Mouse (Mus musculus): ENCODE measurements around the gene Vta1. TPM values are rescaled to one million over a fixed set of nuclear protein-coding genes. Genes with fewer than 3 reads are reported as not detected.

The Vta1 gene
- polyA plus RNA-seq, 1 experiment = 79.9 TPM

- TF ChIP-seq POLR2A (IDR thresholded peaks at IDR 0.05; ENCODE audit: low read depth, low read length) (no peak), CTCF (IDR thresholded peaks at IDR 0.05; ENCODE audit: borderline replicate concordance, insufficient read depth, low read length) (no peak)
- Histone ChIP-seq H3K4me3 (ENCODE audit: insufficient read depth, low read length) (no peak overlapping the region), H3K27ac (ENCODE audit: insufficient read depth, low read length) (no peak overlapping the region), H3K4me1 (ENCODE audit: control insufficient read depth, insufficient read depth, low read length) (no peaks in the 10 kb centered on the region)
Measured at GRCm38 (mm10) chr10:14666147-14666546, 39.2 kb downstream of the Vta1 start.

GRCm38 (mm10) chr10:14660875-14661274 is 44.5 kb downstream of the Vta1 start:
- Histone ChIP-seq H3K4me1 (ENCODE audit: control insufficient read depth, insufficient read depth, low read length) (no peaks in the 10 kb centered on the region), H3K4me3 (ENCODE audit: insufficient read depth, low read length) (no peak overlapping the region), H3K27ac (ENCODE audit: insufficient read depth, low read length) (no peak overlapping the region)
- TF ChIP-seq CTCF (IDR thresholded peaks at IDR 0.05; ENCODE audit: borderline replicate concordance, insufficient read depth, low read length) = no peak
- TF ChIP-seq POLR2A (IDR thresholded peaks at IDR 0.05; ENCODE audit: low read depth, low read length) = no peak

GRCm38 (mm10) chr10:14639635-14640034 is 65.7 kb downstream of the Vta1 start:
- no peak for TF ChIP-seq CTCF (IDR thresholded peaks at IDR 0.05; ENCODE audit: borderline replicate concordance, insufficient read depth, low read length)
- Histone ChIP-seq H3K4me1 (ENCODE audit: control insufficient read depth, insufficient read depth, low read length) (peaks cover 2% of the 10 kb centered on the region), H3K27ac (ENCODE audit: insufficient read depth, low read length) (no peak overlapping the region; the same call in 1 of the 2 replicates), H3K4me3 (ENCODE audit: insufficient read depth, low read length) (no peak overlapping the region)

GRCm38 (mm10) chr10:14639043-14639442 is 66.3 kb downstream of the Vta1 start:
- Histone ChIP-seq H3K4me1 (ENCODE audit: control insufficient read depth, insufficient read depth, low read length) (peaks cover 2% of the 10 kb centered on the region), H3K4me3 (ENCODE audit: insufficient read depth, low read length) (no peak overlapping the region), H3K27ac (ENCODE audit: insufficient read depth, low read length) (peak overlapping the region; percentile 38)
- no peak for TF ChIP-seq POLR2A (IDR thresholded peaks at IDR 0.05; ENCODE audit: low read depth, low read length)
- no peak for TF ChIP-seq CTCF (IDR thresholded peaks at IDR 0.05; ENCODE audit: borderline replicate concordance, insufficient read depth, low read length)

- H3K27ac ChIP-seq (ENCODE audit: insufficient read depth, low read length) = peak overlapping the region; percentile 72
- no peaks in the 10 kb centered on the region; the same call in 1 of the 2 replicates for H3K4me1 ChIP-seq (ENCODE audit: control insufficient read depth, insufficient read depth, low read length)
- TF ChIP-seq POLR2A (IDR thresholded peaks at IDR 0.05; ENCODE audit: low read depth, low read length) (no peak), CTCF (IDR thresholded peaks at IDR 0.05; ENCODE audit: borderline replicate concordance, insufficient read depth, low read length) (no peak)
- H3K4me3 ChIP-seq (ENCODE audit: insufficient read depth, low read length) = no peak overlapping the region
Measured at GRCm38 (mm10) chr10:14625706-14626105, 79.7 kb downstream of the Vta1 start.

GRCm38 (mm10) chr10:14619156-14619555 is 86.2 kb downstream of the Vta1 start:
- H3K4me3 ChIP-seq (ENCODE audit: insufficient read depth, low read length) = no peak overlapping the region
- no peak for TF ChIP-seq POLR2A (IDR thresholded peaks at IDR 0.05; ENCODE audit: low read depth, low read length)
- no peak for TF ChIP-seq CTCF (IDR thresholded peaks at IDR 0.05; ENCODE audit: borderline replicate concordance, insufficient read depth, low read length)
- peak overlapping the region; percentile 72 for H3K27ac ChIP-seq (ENCODE audit: insufficient read depth, low read length)
- H3K4me1 ChIP-seq (ENCODE audit: control insufficient read depth, insufficient read depth, low read length) = peaks cover 6% of the 10 kb centered on the region

DNA sequence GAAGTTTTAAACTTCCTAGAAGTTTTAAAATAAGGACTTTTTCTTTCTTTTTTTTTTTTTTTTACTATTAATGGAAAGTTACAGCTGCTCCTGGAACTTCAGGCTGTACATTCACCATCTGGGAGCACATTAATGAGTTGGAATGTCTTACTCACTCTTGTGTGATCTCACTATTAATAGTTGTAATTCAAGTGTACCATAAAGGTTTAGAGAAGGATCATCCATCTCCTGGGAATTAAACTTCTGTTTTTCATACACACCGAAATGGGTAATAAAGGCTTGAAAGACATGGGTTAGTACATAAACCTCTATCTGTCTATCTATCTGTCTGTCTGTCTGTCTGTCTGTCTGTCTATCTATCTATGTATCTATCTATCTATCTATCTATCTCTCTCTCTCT is 87.1 kb downstream of the Vta1 start:
- TF ChIP-seq CTCF (IDR thresholded peaks at IDR 0.05; ENCODE audit: borderline replicate concordance, insufficient read depth, low read length) (no peak), POLR2A (IDR thresholded peaks at IDR 0.05; ENCODE audit: low read depth, low read length) (no peak)
- no peak overlapping the region for H3K27ac ChIP-seq (ENCODE audit: insufficient read depth, low read length)

DNA sequence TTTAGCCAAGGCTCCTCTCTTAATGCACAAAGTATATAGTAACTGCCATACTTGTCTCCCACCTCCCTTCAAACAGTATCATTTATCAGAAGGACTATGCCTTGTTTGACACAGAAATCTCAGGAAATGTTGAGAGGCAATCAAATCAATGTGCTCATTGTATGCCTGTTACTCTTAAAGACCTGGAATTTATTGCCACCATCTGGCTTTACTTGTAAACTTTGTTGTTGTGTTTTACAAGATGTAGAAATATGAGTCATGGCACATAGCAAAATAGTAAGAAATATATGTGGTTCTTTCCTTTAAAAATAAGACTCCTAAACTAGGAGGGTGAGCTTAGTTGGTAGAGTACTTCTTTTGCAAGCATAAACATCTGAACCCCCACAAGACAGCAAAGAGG is 89.9 kb downstream of the Vta1 start:
- Histone ChIP-seq H3K27ac (ENCODE audit: insufficient read depth, low read length) (no peak overlapping the region), H3K4me1 (ENCODE audit: control insufficient read depth, insufficient read depth, low read length) (peaks cover 6% of the 10 kb centered on the region), H3K4me3 (ENCODE audit: insufficient read depth, low read length) (no peak overlapping the region)
- TF ChIP-seq CTCF (IDR thresholded peaks at IDR 0.05; ENCODE audit: borderline replicate concordance, insufficient read depth, low read length) (no peak), POLR2A (IDR thresholded peaks at IDR 0.05; ENCODE audit: low read depth, low read length) (no peak)

More for the DNA sequence above, 87.1 kb downstream of the Vta1 start:
- Histone ChIP-seq H3K4me1 (ENCODE audit: control insufficient read depth, insufficient read depth, low read length) (peaks cover 6% of the 10 kb centered on the region), H3K4me3 (ENCODE audit: insufficient read depth, low read length) (no peak overlapping the region)

GRCm38 (mm10) chr10:14607597-14607996 is 97.8 kb downstream of the Vta1 start:
- H3K4me1 ChIP-seq (ENCODE audit: control insufficient read depth, insufficient read depth, low read length) = no peaks in the 10 kb centered on the region
- no peak overlapping the region for H3K4me3 ChIP-seq (ENCODE audit: insufficient read depth, low read length)
- H3K27ac ChIP-seq (ENCODE audit: insufficient read depth, low read length) = no peak overlapping the region
- TF ChIP-seq CTCF (IDR thresholded peaks at IDR 0.05; ENCODE audit: borderline replicate concordance, insufficient read depth, low read length) = no peak
- no peak for TF ChIP-seq POLR2A (IDR thresholded peaks at IDR 0.05; ENCODE audit: low read depth, low read length)

Other genes with a start within 250 kb of the Vta1 start
- 31.4 and 38.6 TPM in 2 replicates for gene Adgrg6, start 159.9 kb downstream of the Vta1 start, polyA plus RNA-seq (2011; ENCODE audit: insufficient read length, low read depth, missing spikeins)
- not detected in 2 replicates for gene Nmbr, start within 50 bp of the Vta1 start, polyA plus RNA-seq (2011; ENCODE audit: insufficient read length, low read depth, missing spikeins)
- not detected in 2 replicates for gene Gje1, start 12.7 kb upstream of the Vta1 start, polyA plus RNA-seq (2011; ENCODE audit: insufficient read length, low read depth, missing spikeins)